Mouse (Mus musculus): ENCODE measurements around the gene Nkain4. TPM values are rescaled to one million over a fixed set of nuclear protein-coding genes. Genes with fewer than 3 reads are reported as not detected.

Nkain4 gene
- polyA plus RNA-seq, 1 experiment from 2014 or later = 1.6 TPM

DNA sequence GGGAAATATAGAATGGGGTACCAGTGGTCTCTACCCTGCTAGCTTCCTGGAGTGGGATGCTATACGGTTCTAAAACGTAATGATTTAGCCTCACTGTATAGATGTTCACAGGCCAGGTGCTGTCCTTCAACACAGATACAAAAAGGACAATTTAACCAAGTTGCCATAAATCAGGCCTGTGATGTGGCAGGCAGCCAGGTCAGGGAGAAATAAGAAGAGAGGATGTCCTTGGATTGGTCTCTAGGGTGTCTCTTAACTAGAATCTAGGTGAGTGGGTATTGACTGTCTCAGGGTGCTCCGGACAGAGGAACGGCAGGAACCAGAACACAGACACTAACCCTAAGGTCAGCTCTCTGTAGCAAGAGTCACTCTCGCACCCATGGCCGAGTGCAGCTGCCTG, 31.8 kb downstream of the Nkain4 start:
- Histone ChIP-seq H3K9ac (ENCODE audit: low read depth, low read length) (no peak overlapping the region), H3K36me3 (ENCODE audit: control insufficient read depth, insufficient read depth) (peaks cover 8% of the 10 kb centered on the region), H3K27me3 (ENCODE audit: control insufficient read depth, insufficient read depth, low read depth, low read length) (no peaks in the 10 kb centered on the region), H3K4me2 (ENCODE audit: low read depth, low read length) (no peak overlapping the region), H3K9me3 (replicated peaks; ENCODE audit: control insufficient read depth, low read length) (no peaks in the 10 kb centered on the region), H3K27ac (ENCODE audit: low read length) (no peak overlapping the region), H3K4me3 (ENCODE audit: low read depth, low read length) (no peak overlapping the region), H3K4me1 (ENCODE audit: control insufficient read depth, low read depth, low read length) (peaks cover 12% of the 10 kb centered on the region)
- ATAC-seq (ENCODE audit: low read depth) = no peak
- 71% methylated on average over 6 of the region's 6 CpGs for WGBS (ENCODE audit: insufficient replicate concordance)

DNA sequence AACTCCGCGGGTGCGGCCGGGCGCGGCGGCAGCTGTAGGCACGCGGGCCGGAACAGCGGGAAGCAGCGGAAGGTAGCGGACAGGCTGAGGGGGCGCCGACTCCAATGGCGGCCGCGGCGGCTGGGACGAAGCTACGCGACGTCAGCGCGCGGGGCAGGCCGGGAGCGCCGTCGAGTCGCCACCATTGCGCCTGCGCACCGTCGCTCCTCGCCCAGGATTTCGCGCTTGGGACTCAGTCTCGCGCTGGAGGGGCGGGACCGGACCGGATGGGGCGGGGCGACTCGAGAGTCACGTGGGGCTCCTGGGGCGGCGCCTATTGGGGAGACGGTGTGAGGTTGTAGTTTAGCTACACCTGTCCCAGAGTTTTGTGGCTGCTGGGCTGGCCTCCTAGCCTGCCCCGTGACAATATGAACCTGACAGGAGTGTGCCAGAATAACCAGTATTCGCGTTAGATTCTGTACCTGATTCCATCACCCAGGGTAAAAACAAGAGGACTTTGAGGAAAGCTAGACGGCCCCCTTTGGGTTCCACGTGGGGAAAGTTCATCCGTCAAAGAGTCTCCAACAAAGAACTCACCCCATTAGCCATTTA, 33.6 kb downstream of the Nkain4 start, which contains the start of gene Ythdf1:
Ythdf1 (minus strand) TSS at position 140 of the 591 bp plus-strand sequence.
- peak; percentile 95 for ATAC-seq (ENCODE audit: low read depth)
- Histone ChIP-seq H3K27me3 (ENCODE audit: control insufficient read depth, insufficient read depth, low read depth, low read length) (no peaks in the 10 kb centered on the region), H3K4me1 (ENCODE audit: control insufficient read depth, low read depth, low read length) (peaks cover 17% of the 10 kb centered on the region), H3K36me3 (ENCODE audit: control insufficient read depth, insufficient read depth) (peaks cover 13% of the 10 kb centered on the region), H3K9ac (ENCODE audit: low read depth, low read length) (peak within 1 kb of the TSS; percentile 99), H3K4me2 (ENCODE audit: low read depth, low read length) (peak within 1 kb of the TSS; percentile 83), H3K9me3 (replicated peaks; ENCODE audit: control insufficient read depth, low read length) (no peaks in the 10 kb centered on the region), H3K27ac (ENCODE audit: low read length) (peak within 1 kb of the TSS; percentile 82), H3K4me3 (ENCODE audit: low read depth, low read length) (peak within 1 kb of the TSS; percentile 98)
- under 1% methylated on average over 50 of the region's 56 CpGs for WGBS (ENCODE audit: insufficient replicate concordance)

DNA sequence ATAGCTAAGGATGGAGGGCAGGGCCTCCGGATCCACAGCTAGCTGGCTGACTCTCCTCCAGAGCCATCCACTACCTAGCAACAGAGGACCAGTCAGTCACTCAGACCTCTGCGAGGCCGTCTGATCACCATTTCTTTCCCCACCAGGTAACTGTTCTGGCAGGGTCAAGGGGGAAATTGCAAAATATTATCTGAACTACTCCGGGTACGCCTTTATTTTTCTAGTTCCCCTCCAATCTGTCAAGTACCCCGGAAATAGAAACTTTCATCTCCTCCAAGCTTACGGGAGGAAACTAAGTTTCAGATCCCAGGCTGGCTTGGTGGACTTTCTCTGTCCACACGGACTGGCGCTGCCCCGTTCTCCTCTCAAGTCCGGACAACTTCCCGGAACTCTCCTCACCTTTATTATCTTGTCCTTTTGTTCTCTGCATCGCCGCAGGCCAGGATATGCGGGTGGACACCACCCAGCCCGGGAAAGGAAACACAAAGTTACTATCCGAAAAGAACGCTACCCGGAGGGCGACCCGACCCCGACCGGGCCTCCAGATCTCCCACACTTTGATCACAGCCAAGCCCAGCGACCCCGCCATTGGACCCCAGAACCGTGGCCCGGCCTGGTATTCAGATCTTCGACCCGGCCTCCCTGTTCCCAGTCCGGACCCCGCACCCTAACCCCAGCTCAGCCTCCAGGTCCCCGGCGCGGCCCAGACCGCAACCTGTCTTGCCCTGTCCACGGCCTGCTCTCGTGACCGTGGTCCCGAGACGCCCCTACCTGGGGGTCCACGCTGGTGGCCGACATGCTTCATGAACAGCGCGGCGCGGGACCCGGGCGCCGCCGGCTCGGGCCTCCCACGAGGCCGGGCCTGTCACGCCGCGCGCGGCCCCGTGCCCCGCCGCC, 34.3 kb downstream of the Nkain4 start:
- peak overlapping the region; percentile 82 for H3K27ac ChIP-seq (ENCODE audit: low read length)
- H3K4me3 ChIP-seq (ENCODE audit: low read depth, low read length) = peak overlapping the region; percentile 98
- under 1% methylated on average over 61 of the region's 61 CpGs for WGBS (ENCODE audit: insufficient replicate concordance)
- peak; percentile 28 for ATAC-seq (ENCODE audit: low read depth)
- H3K4me1 ChIP-seq (ENCODE audit: control insufficient read depth, low read depth, low read length) = peaks cover 18% of the 10 kb centered on the region
- peak overlapping the region; percentile 83 for H3K4me2 ChIP-seq (ENCODE audit: low read depth, low read length)
- H3K27me3 ChIP-seq (ENCODE audit: control insufficient read depth, insufficient read depth, low read depth, low read length) = no peaks in the 10 kb centered on the region
- H3K9ac ChIP-seq (ENCODE audit: low read depth, low read length) = peak overlapping the region; percentile 99
- H3K36me3 ChIP-seq (ENCODE audit: control insufficient read depth, insufficient read depth) = peaks cover 19% of the 10 kb centered on the region
- no peaks in the 10 kb centered on the region for H3K9me3 ChIP-seq (replicated peaks; ENCODE audit: control insufficient read depth, low read length)

DNA sequence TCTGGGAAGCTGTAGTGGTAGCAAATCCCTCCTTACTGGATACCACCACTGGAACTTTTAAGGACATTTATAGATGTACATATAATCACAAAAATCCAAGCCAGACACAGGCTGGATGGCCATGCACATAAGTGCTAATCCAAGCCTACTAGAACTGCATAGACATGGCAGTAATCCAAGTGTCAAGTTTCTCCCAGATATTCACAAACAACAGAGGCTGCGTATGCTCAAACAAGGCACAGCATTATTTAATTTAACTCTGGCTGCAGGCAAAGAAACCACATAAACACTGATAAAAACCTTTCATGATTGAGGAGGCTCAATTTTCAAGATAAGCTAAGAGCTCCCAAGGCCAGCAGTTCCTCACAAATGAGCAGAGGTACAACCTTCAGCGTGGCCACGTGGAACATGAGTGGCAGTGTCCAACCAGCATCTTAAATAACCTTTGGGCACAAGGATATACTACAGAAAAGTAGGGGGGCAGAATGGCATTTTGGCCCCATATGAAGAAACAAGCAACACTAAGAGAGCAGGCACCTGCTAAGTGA, 38.5 kb downstream of the Nkain4 start:
- WGBS (ENCODE audit: insufficient replicate concordance) = 57% methylated on average over 3 of the region's 3 CpGs
- H3K4me3 ChIP-seq (ENCODE audit: low read depth, low read length) = no peak overlapping the region
- H3K4me1 ChIP-seq (ENCODE audit: control insufficient read depth, low read depth, low read length) = peaks cover 13% of the 10 kb centered on the region
- ATAC-seq (ENCODE audit: low read depth) = no peak
- no peak overlapping the region for H3K4me2 ChIP-seq (ENCODE audit: low read depth, low read length)
- H3K27ac ChIP-seq (ENCODE audit: low read length) = no peak overlapping the region
- H3K36me3 ChIP-seq (ENCODE audit: control insufficient read depth, insufficient read depth) = peaks cover 41% of the 10 kb centered on the region
- H3K9ac ChIP-seq (ENCODE audit: low read depth, low read length) = no peak overlapping the region
- no peaks in the 10 kb centered on the region for H3K27me3 ChIP-seq (ENCODE audit: control insufficient read depth, insufficient read depth, low read depth, low read length)
- no peaks in the 10 kb centered on the region for H3K9me3 ChIP-seq (replicated peaks; ENCODE audit: control insufficient read depth, low read length)

DNA sequence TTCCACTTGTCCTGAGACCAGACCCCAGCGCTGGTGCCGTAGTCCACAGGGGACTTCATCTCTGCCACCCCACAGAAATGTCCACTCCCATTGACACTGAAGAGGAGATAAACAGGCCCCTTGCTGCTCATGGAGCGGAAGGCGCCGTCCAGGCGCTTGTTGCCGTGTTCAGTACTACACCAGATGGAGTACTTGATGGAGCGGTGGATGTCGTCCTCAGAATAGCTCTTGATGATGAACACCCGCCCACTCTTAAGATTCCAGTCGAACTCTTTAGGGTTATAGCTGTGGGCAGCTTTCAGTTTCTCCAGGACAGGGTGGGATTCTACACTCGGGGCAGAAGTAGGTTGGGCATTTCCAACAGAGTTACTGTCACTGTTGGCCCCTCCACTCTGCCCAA, 43.6 kb downstream of the Nkain4 start:
- Histone ChIP-seq H3K9ac (ENCODE audit: low read depth, low read length) (no peak overlapping the region), H3K27me3 (ENCODE audit: control insufficient read depth, insufficient read depth, low read depth, low read length) (no peaks in the 10 kb centered on the region), H3K36me3 (ENCODE audit: control insufficient read depth, insufficient read depth) (peaks cover 39% of the 10 kb centered on the region), H3K4me1 (ENCODE audit: control insufficient read depth, low read depth, low read length) (peaks cover 3% of the 10 kb centered on the region; the same call in 1 of the 2 replicates), H3K4me3 (ENCODE audit: low read depth, low read length) (no peak overlapping the region), H3K9me3 (replicated peaks; ENCODE audit: control insufficient read depth, low read length) (no peaks in the 10 kb centered on the region), H3K27ac (ENCODE audit: low read length) (no peak overlapping the region), H3K4me2 (ENCODE audit: low read depth, low read length) (no peak overlapping the region)
- 86% methylated on average over 12 of the region's 12 CpGs for WGBS (ENCODE audit: insufficient replicate concordance)
- ATAC-seq (ENCODE audit: low read depth) = no peak

DNA sequence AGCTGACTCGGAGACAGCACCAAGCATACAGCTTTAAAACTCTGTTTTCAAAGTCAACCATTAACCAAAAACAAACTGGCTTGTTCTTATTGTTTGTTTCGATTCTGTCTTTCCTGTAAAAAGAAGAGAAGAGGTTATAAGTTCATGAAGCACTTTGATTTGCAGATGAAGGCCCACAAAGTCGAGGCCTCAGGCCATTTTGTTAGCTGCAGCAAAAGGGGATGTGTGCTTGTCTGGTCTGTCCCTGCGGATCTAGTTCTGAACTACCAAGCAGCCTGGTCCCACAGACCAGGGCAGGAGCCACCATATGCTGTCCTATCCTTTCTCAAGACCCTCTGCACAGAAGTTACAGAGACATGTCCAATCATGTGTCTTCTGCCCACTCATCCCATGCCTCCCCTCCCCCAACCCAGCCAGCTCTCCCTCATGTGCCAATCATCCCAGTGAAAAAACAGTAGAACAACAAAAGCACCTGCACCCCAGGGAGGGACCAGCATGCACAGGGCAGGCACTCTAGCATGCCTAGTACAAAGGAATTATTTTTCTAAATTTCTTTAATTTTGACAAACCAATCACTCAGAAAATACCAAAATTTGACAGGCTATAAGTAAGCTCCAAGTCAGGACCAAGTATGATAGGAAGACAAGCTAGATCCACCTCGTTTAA, 48.8 kb downstream of the Nkain4 start:
- Histone ChIP-seq H3K27ac (ENCODE audit: low read length) (no peak overlapping the region), H3K27me3 (ENCODE audit: control insufficient read depth, insufficient read depth, low read depth, low read length) (no peaks in the 10 kb centered on the region), H3K4me1 (ENCODE audit: control insufficient read depth, low read depth, low read length) (peaks cover 6% of the 10 kb centered on the region), H3K36me3 (ENCODE audit: control insufficient read depth, insufficient read depth) (peaks cover 8% of the 10 kb centered on the region), H3K9ac (ENCODE audit: low read depth, low read length) (no peak overlapping the region), H3K9me3 (replicated peaks; ENCODE audit: control insufficient read depth, low read length) (no peaks in the 10 kb centered on the region), H3K4me2 (ENCODE audit: low read depth, low read length) (no peak overlapping the region), H3K4me3 (ENCODE audit: low read depth, low read length) (no peak overlapping the region)
- 60% methylated on average over 5 of the region's 5 CpGs for WGBS (ENCODE audit: insufficient replicate concordance)
- no peak; the same call in 1 of the 2 replicates for ATAC-seq (ENCODE audit: low read depth)

DNA sequence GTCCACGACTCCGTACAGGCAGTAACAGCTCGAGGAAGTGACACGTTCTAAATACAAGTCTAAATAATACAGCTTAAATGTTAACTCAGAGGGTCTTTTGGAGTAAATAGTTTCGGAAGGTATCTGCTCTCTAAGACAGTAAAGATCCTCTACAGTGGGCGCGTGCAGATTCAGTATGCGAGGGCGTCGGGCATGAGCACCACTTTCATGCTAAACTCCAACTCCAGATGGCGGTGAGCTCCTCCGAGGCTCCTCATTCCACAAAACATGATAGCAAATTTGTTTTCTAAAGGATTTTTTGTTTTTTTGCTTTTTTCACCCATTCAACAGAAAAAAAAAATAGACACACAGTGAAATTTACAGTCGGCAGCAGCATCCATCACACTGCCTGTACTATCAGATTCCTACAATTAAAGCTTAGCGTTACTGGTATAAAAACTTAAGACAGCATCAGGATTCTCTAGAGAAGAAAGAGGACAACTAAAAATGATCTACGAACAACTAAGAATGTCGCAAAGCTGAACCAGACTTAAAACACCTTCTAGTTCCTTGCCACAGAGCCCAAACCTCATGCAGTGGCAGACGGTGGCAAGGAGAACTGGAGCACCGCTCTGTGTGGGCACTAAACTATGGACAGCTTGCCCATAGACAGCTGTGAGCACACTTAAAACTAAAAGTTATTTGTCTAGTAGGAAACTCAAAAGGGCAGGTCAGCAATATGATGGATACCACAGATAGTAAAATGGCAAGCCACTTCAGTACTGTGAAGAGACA, 49.9 kb downstream of the Nkain4 start:
- Histone ChIP-seq H3K9me3 (replicated peaks; ENCODE audit: control insufficient read depth, low read length) (no peaks in the 10 kb centered on the region), H3K4me1 (ENCODE audit: control insufficient read depth, low read depth, low read length) (peaks cover 6% of the 10 kb centered on the region), H3K4me2 (ENCODE audit: low read depth, low read length) (no peak overlapping the region), H3K9ac (ENCODE audit: low read depth, low read length) (no peak overlapping the region), H3K4me3 (ENCODE audit: low read depth, low read length) (no peak overlapping the region), H3K27ac (ENCODE audit: low read length) (no peak overlapping the region), H3K36me3 (ENCODE audit: control insufficient read depth, insufficient read depth) (no peaks in the 10 kb centered on the region; the same call in 1 of the 2 replicates), H3K27me3 (ENCODE audit: control insufficient read depth, insufficient read depth, low read depth, low read length) (no peaks in the 10 kb centered on the region)
- ATAC-seq (ENCODE audit: low read depth) = no peak
- 87% methylated on average over 18 of the region's 18 CpGs for WGBS (ENCODE audit: insufficient replicate concordance)

DNA sequence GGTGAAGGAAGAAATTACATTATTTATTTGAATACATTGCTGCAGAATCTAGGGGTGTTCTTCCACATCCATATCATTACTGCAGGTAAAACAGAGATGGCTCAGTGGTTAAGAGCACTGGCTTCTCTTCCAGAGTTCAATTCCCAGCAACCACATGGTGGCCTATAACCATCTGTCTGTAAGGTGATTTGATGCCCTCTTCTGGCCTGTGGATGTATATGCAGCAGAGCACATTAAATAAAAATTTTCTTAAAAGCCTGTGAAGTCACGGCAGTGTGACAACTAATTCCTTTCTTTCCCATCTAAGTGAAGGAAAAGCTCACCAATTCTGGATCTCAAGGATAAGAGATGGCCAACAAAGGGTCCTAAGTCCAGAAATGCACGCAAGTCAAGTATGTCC, 52.4 kb downstream of the Nkain4 start:
- Histone ChIP-seq H3K4me1 (ENCODE audit: control insufficient read depth, low read depth, low read length) (peaks cover 6% of the 10 kb centered on the region), H3K9me3 (replicated peaks; ENCODE audit: control insufficient read depth, low read length) (no peaks in the 10 kb centered on the region), H3K9ac (ENCODE audit: low read depth, low read length) (no peak overlapping the region), H3K4me3 (ENCODE audit: low read depth, low read length) (no peak overlapping the region), H3K4me2 (ENCODE audit: low read depth, low read length) (no peak overlapping the region), H3K36me3 (ENCODE audit: control insufficient read depth, insufficient read depth) (no peaks in the 10 kb centered on the region; the same call in 1 of the 2 replicates), H3K27ac (ENCODE audit: low read length) (no peak overlapping the region), H3K27me3 (ENCODE audit: control insufficient read depth, insufficient read depth, low read depth, low read length) (no peaks in the 10 kb centered on the region)
- 39% methylated on average over 2 of the region's 2 CpGs for WGBS (ENCODE audit: insufficient replicate concordance)
- ATAC-seq (ENCODE audit: low read depth) = no peak
